Mouse (Mus musculus): Measurements from ENCODE around the gene Rapgef1.

- TF ChIP-seq CTCF (IDR thresholded peaks at IDR 0.05; ENCODE audit: low read depth, low read length) (no peak), TAL1 (conservative IDR thresholded peaks at IDR 0.05; ENCODE audit: low read depth, low read length) (no peak)
Observed at GRCm38 (mm10) chr2:29671856-29672255, 52.3 kb downstream of the Rapgef1 start.

Data from G1E (cell line).